Mouse (Mus musculus) ES-Bruce4 (cell line): ENCODE results near the gene Fgd2.

Experiments used
- CTCF ChIP-seq: IDR thresholded peaks from one replicate; pipeline ENCODE4 v1.8.1; 2011; ENCODE audit warnings: low read depth, low read length
- POLR2A ChIP-seq: IDR thresholded peaks from one replicate; pipeline ENCODE4 v1.8.1; 2011; ENCODE audit warnings: low read length; ENCODE audit not compliant: insufficient read depth

- no peak for TF ChIP-seq POLR2A
- TF ChIP-seq CTCF: no peak
These were observed 49.1 kb upstream of the Fgd2 start for GRCm38 (mm10) chr17:29311602-29312001.
